Mouse (Mus musculus) left cerebral cortex, adult 2 months (tissue): ENCODE results near the gene Ntrk3. TPM values are rescaled to one million over a fixed set of nuclear protein-coding genes. Genes with fewer than 3 reads are reported as not detected.

Experiments used
- DNase-seq, 2 experiments: peaks; one replicate each; pipeline ENCODE4 v3.0.0; 2021 to 2022; ENCODE audit warnings: low spot score in 2 of 2, mixed read lengths in 1 of 2; ENCODE audit errors: extremely low spot score in 1 of 2
- H3K27ac ChIP-seq: fragments of 200-600 bp; 2 replicates; pipeline ENCODE4 v1.8.1; 2022
- H3K4me3 ChIP-seq: fragments of 200-600 bp; 2 replicates; pipeline ENCODE4 v1.8.1; 2022
- CTCF ChIP-seq: fragments of 200-600 bp; IDR thresholded peaks from 2 replicates; pipeline ENCODE4 v1.8.1; 2022; ENCODE audit warnings: antibody characterized with exemption, mild to moderate bottlenecking, moderate library complexity
- intact Hi-C: fragments of 180-260 bp; cut with DNase I; formaldehyde crosslinking; loops from one replicate; pipeline ENCODE4 v1.15.1; 2025
- long read RNA-seq, 2 experiments: library from polyadenylated mRNA; stranded (forward); transcript quantifications; one replicate each; pipeline ENCODE4 v2.0.0; 2021; ENCODE audit warnings: borderline mapping rate in 2 of 2
- total RNA-seq, 2 experiments: library from RNA; stranded (reverse); gene quantifications; 2 replicates each; pipeline ENCODE4 v1.2.3; 2021

Gene Ntrk3
- total RNA-seq = 100 to 1,000 TPM; 173 to 179 TPM
- long read RNA-seq, experiment 1, full-length matches to known transcripts = 27 of 56 reads
- long read RNA-seq, experiment 1, partial matches to known transcripts = 16 of 56 reads
- long read RNA-seq, experiment 1, other reads (novel, unspliced or antisense) = 13 of 56 reads
- long read RNA-seq, experiment 2, transcript Ntrk3-202 (14 exons, 3,977 nt) = major isoform, 20 of 47 reads
- long read RNA-seq, experiment 2, partial matches to known transcripts = 15 of 47 reads
- long read RNA-seq, experiment 2, other reads (novel, unspliced or antisense) = 12 of 47 reads

DNA sequence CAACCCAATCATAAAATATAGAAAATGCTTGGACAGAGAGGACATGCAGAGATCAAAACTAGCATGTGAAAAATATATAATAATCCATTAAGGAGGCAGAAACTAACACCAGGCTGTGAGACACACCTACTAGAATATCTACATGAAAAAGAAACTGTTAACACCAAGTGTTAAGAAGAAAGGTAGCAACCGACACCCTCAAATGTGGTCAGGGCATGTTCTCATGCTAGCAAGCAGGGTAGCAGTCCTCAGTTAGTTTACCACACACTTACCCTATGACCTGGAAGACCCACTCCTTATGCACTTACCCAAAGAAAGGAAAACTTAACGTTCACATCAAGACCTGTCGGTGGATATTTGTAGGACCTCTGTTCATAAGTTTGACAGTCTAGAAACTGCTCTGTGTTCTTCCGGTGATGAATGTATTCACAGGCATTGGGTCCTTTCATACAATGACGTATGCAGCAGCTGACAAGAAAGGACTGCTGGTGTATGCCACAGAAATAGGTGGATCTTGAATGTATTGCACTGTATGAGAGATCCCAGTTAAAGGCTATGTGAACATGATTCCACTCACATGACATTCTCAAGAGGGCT is at the start of gene Ntrk3:
Gene Ntrk3, minus strand, starts transcription at position 399 of the 597 bp plus-strand sequence.
- Histone ChIP-seq H3K27ac (no peak within 1 kb of the TSS), H3K4me3 (no peak within 1 kb of the TSS)
- TF ChIP-seq CTCF = no peak
- intact Hi-C loops = no loop called here
- no peak for DNase-seq

DNA sequence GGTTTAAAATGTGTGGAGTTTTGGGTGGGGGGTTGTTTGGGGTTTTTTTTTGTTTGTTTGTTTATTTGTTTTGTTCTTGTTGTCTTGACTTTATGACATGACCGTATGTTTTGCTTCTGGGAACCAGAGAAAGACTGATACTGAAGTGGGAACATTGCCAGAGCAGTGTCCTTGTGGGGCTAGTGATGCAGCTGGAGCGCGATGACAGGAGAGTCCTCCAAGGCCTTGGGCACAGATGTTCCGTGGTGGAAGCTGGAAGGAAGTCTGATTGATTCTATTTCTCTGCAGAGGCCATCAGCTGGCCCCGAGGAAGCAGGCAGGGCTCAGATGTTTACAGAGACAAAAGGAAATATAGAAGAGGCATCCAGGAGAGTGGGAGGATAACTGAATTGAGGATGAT is 48.1 kb upstream of the Ntrk3 start:
- no peak for TF ChIP-seq CTCF
- DNase-seq = no peak
- Histone ChIP-seq H3K4me3 (no peak overlapping the region), H3K27ac (no peak overlapping the region)
- intact Hi-C loops = no loop called here

DNA sequence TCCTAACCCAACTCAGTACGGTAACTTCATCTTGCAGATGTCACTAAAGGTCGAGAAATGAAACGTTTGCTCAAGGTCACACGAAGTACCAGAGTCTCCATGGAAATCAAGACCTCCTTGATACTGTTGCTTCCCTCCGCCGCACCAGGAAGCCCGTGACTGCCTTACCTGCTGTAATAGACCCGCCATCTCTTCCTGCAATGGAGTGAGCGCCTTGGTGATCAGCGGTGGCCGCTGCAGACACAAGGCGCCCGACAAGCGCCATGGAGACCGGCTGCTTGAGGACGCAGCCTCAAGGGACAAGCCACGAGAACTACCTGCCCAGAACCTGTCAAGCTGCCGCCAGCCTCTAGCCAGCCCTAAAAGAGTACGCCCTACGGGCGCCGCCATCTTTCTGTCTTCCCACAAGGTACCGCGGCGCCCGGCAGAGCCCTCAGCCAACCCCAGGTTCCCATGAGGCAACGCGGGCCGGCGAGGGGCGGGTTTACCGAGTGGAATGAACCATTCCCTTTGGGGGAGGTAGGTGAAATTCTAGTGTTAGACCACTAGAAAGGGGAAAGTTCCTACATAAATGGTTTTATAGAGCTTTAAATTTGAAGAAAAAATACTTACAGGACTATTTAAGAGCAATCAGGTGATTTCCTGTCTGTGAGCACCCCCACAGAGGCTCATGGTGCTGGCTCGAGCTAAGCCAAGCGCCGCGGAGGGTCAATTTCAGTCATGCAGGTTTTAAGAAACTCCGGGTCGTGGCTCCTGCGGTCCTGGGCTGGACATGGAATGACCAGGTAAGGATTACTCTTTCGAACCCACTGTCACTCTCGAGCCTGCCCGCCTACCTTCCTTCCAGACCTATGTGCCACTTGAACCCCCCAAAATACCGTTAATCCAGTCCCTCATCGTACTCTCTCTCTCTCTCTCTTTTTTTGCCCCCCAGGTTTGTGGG is 45.1 kb upstream of the Ntrk3 start, which contains the start of the genes Mrps11 and Mrpl46:
Gene Mrps11, plus strand, starts transcription at position 481 of the 943 bp plus-strand sequence.
Gene Mrpl46, minus strand, starts transcription at position 893 of the 943 bp plus-strand sequence.
- Histone ChIP-seq H3K4me3 (peak within 1 kb of the TSS; percentile 99), H3K27ac (peak within 1 kb of the TSS; percentile 99)
- TF ChIP-seq CTCF = no peak; the same call in 1 of the 2 replicates
- intact Hi-C loops = no loop called here
- DNase-seq = peak; percentile 83

DNA sequence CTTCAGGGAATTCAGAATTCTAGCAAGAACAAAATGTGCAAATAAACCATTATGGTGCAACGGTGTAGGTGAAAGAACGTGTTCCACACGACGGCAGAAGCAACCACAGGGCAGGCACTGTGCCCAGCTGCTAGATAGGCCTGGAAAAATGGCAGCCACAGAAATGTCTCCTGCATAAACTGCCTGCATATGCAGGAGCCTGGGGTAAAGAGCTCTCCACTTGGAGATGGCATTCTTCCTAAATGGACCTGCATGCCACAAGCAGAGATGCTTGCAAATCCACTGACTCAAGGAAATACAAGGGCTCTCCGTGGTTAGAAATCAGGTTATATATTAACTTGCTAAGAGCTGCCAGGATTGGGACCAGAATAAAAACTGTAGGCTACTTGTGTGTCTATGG is 40.9 kb upstream of the Ntrk3 start:
- DNase-seq = no peak
- Histone ChIP-seq H3K4me3 (no peak overlapping the region), H3K27ac (no peak overlapping the region)
- TF ChIP-seq CTCF = no peak
- intact Hi-C loops = no loop called here

DNA sequence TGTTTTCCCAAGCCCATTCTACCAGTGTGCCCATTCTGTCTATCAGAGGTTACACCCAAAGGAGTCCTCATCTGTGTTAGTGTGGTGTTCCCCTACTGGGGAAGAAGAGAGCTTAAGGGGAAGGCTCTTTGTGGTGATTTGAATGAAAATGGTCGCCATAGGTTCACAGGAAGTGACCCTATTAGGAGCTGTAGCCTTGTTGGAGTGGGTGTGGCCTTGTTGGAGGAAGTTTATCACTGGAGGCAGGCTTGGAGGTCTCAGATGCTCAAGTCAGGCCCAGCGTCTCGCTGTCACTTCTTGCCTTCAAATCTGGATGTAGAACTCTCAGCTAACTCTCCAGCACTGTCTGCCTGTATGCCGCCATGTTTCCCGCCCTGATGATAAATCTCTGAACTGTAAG is 33.1 kb upstream of the Ntrk3 start:
- no peak for DNase-seq
- Histone ChIP-seq H3K27ac (no peak overlapping the region), H3K4me3 (no peak overlapping the region)
- intact Hi-C loops = no loop called here
- TF ChIP-seq CTCF = no peak

DNA sequence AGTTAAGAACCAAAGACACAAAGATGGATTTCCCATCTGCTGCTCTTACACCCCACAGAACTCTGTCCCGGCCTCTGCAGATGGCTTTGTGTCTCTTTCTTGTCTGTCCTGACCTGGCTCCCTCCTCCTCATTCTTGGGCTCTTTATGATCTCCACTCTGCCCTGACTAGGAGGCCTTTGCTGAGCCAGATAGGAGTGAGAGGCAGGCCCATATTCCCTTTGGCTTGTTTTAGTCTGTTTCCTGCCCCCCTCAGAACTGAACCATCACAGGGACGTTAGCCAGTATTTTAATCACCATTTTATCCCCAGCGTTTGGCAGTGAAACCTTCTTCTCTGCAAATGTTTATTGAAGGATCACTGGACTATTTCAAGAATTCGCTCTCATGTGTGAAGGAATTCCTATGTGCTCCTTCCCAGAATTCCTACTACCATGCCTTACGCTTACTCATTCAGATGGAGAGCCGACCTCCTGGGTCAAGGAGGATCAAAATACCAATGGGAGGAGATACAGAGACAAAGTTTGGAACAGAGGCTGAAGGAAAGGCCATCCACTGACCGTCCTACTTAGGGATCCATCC is 31.4 kb upstream of the Ntrk3 start:
- DNase-seq = no peak
- no peak for TF ChIP-seq CTCF
- Histone ChIP-seq H3K27ac (no peak overlapping the region), H3K4me3 (no peak overlapping the region)
- intact Hi-C loops = no loop called here

DNA sequence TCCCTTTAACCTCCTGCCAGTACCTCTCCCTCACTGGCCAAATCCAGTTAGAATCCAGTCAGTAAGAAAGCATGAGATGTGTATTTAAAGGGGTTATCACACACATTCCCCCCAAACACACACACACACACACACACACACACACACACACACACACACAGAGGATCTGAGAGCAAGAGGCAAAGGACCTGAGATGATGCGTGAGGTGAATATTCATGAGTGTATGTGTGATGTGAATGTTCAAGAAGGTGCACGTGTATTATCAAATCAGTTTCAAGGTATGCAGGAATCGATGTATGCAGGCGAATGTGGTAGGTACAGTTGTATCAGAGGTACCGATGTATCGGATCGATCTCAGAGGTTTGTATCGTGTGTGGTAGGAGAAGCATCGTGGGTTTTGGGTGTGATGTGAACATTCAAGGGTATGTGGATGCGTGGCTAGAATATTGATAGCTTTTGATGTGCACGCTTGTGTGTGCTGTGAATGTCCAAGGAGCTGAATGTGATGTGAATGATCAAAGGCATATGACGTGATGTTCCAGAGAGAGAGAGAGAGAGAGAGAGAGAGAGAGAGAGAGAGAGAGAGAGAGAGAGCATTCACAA is 30.2 kb upstream of the Ntrk3 start:
- no peak overlapping the region for H3K27ac ChIP-seq
- no peak for TF ChIP-seq CTCF
- DNase-seq = no peak
- H3K4me3 ChIP-seq = no peak overlapping the region
- intact Hi-C loops = loop anchor here (2.0 kb wide), 1 partner anchor 171 kb away; no protein-coding TSS in a partner anchor

DNA sequence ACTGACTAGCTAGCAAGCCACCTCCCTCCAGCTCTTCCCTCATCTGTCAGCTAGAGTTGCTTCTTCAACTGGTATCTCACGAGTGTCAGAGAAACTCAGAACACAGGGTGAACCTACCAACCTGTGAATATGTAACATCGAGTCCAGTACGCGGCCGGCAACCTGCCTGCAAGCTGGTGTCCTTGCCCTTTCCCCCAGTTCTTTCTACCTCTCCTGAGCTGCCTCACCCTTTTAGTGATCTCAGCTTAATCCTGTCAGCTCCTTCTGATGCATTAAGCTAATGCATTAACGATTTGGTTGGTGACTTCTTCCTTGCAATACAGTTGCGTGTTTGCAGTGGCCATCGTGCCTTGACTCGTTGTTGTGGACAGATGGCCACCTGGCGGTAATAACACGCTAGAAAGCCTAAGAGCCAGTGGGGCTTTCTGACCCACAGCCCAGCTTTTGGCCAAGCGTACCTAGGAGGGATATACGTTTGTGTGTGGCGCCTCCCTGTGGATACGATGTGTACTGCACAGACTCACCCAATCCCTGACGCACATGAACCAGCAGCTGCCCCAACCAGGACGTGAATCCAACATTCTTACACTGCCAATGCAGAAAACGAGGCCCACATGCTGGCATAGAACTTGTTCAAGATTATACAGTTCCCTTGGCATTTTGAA is 28.3 kb upstream of the Ntrk3 start:
- peak; percentile 89 to 94 for DNase-seq
- Histone ChIP-seq H3K4me3 (peak overlapping the region; percentile 13; the same call in 1 of the 2 replicates), H3K27ac (no peak overlapping the region)
- intact Hi-C loops = loop anchor here (1.0 to 2.0 kb wide), 2 partner anchors 169 to 197 kb away; no protein-coding TSS in a partner anchor
- peak; percentile 92 for TF ChIP-seq CTCF

DNA sequence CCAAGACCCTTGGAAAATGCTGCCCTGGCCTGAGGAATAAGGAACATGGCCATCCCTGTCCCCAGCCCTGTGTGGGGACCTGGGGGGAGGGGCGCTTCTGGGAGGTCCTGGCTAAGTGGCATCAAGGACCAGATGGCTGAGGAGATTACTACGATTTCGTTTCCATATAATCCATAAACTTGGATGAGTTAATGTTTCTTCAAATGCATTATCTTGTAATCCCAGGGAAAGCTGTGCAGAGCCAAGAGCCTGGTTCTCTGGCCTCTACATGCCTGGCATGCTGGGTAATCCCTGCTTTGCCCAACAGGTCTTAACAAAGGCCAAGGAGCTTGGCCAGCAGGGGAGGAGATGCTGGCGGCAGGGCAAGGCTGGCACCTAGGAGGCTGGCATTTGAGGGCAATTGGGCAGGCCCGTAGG is 27.4 kb upstream of the Ntrk3 start:
- intact Hi-C loops = no loop called here
- TF ChIP-seq CTCF = no peak
- no peak for DNase-seq
- H3K27ac ChIP-seq = no peak overlapping the region
- H3K4me3 ChIP-seq = no peak overlapping the region

DNA sequence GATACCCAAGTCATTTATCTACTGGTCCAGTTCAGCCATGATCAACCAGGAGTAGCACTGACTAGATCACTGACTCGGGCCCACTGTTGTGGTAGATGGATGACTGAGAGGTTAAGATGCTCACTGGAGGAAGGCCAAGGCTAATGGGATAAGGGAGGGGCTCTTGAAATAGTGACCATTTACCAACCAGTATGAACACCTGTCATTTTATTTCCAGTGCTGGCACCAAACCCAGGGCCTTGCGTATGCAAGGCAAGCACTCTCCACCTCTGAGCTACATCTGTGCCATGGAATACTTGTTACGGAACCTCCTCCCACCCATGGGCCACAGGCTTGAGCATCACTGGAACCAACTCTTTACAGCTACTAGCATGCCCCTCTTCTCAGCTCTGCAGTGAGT is 26.0 kb upstream of the Ntrk3 start:
- Histone ChIP-seq H3K4me3 (no peak overlapping the region), H3K27ac (no peak overlapping the region)
- intact Hi-C loops = no loop called here
- DNase-seq = no peak
- no peak for TF ChIP-seq CTCF
